Mouse (Mus musculus) urinary bladder, postnatal 25 days (tissue): ENCODE measurements at regions not wholly inside any gene's neighbourhood (a gene's known extent, or its start where the extent isn't known, plus 50 kb on each side); places are given as distances from the start of the nearest gene placed in this dataset.

Experiments used
- DNase-seq: peaks from one replicate; pipeline ENCODE4 v3.0.0; 2022; ENCODE audit warnings: low spot score

- DNase-seq = no peak
Measured at GRCm38 (mm10) chr3:118494611-118495010, 67.3 kb upstream of the Dpyd start.

- no peak for DNase-seq
Measured at GRCm38 (mm10) chr3:118500234-118500633, 61.7 kb upstream of the Dpyd start.

GRCm38 (mm10) chr3:118507582-118508237 is 54.2 kb upstream of the Dpyd start:
- no peak for DNase-seq

- no peak for DNase-seq
Measured at GRCm38 (mm10) chr3:118510837-118511236, 51.1 kb upstream of the Dpyd start.

- no peak for DNase-seq
Measured at GRCm38 (mm10) chr3:118511969-118512368, 50.0 kb upstream of the Dpyd start.
